Mouse (Mus musculus) B cell, adult 67 days (primary cell): ENCODE results near the gene Msto1. TPM values are rescaled to one million over a fixed set of nuclear protein-coding genes. Genes with fewer than 3 reads are reported as not detected.

Experiments used
- total RNA-seq, 2 experiments: library from RNA; stranded (reverse); gene quantifications; 4 replicates each; pipeline ENCODE4 v1.2.4; 2023

Msto1 gene
- total RNA-seq: 10 to 100 TPM; 14.3 to 17.2 TPM

DNA sequence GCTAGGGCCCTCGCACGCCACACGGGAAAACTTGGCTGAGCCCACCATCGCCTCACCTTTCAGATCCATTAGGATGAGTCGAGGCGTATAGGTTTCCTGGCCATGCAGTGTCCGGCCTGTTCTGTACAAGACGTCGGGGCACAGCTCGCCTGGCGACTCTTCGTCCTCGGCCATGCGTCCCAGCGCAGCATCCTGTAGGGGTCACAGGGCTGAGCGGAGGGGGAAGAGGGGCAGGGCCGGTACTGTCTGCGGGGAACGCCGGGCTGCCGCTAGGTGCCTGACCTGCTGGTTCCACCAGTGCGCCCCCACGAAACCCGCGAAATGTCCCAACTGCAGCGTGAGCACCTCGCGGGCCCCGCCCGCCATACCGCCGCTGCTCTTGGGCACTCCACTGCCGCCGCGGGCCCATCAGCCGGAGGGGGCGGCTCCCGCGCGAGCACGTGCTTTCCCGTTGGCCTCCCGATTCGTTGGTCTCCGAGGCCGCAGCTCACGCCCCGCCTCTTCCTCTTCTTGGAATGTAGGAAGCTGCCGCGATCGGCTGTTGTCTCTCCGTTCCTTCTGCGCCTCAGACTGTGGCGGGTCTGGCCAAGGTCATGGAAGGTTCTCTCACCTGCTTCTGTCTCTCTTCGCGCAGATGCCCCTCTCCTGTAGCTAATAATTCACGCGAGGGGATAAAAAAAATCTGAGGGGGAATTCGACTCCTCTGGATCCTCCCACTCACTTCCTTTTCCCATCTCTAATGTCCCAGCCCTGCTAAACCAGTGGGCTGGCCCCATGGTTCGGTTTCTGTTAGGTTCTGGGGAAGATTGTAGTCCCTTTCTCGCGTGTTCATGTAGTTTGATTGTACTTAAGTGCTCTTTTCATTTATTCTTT lies at the start of gene Msto1:
Msto1 (minus strand) TSS at position 489 of the 873 bp plus-strand sequence.

DNA sequence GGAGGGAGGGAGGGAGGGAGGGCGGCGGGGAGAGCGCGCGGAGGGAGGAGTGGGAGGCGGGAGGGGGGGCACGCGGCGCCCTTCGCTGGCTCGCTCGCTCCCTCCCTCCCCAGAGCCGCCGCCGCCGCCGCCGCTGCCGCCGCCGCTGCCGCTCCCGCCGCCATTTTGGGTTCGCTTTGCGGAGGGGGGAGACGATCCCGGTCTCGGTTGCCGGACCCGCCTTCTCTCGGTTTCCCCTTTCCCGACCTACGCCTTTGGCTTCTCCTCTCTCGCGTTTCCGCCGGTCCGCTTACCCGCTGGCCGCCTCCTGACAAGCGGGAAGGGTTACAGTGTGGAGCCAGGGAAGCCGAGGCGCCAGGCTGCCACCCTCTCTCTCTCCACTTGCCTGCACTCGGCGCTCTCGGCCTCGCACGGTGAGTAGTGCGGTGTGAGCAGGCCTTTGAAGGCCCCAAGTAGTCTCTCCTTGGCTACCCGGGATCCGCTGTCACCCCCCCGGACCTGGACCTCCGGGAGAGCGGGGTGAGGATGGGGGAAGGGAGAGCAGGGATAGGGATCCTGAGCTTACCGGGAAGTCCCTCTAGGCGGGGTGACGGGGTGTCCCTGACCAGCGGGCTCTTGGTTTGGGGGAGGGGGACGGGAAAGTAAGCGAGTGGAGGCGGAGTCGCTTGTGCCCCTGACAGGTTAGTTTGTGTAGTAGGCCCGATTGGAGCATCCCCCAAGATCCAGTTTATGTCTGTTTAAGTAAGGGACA lies 37.0 kb upstream of the Msto1 start, which contains the start of the genes Ash1l and Dap3:
Ash1l (plus strand) TSS at position 47 of the 751 bp plus-strand sequence.
Dap3 (minus strand) TSS at position 606 of the 751 bp plus-strand sequence.

Other genes starting within 250 kb of the Msto1 start
- 100 to 1,000 TPM; 130 to 137 TPM for gene Khdc4, start 228.2 kb downstream of the Msto1 start, total RNA-seq
- 10 to 100 TPM; 32.8 to 37.0 TPM for gene Rit1, start 197.2 kb downstream of the Msto1 start, total RNA-seq
- gene Syt11, start 138.8 kb downstream of the Msto1 start, total RNA-seq: 1 to 10 TPM; 3.5 to 3.6 TPM
- 10 to 100 TPM; 80.0 to 84.3 TPM for gene Gon4l, start 78.8 kb downstream of the Msto1 start, total RNA-seq
- 100 to 1,000 TPM; 108 to 111 TPM for gene Ash1l, start 36.6 kb upstream of the Msto1 start, total RNA-seq
- 100 to 1,000 TPM; 100 to 103 TPM for gene Dap3, start 37.2 kb upstream of the Msto1 start, total RNA-seq
- gene Rusc1, start 179.3 kb upstream of the Msto1 start, total RNA-seq: 10 to 100 TPM; 52.2 to 54.5 TPM
- gene Gm43738, start 187.1 kb upstream of the Msto1 start, total RNA-seq: not detected
- 10 to 100 TPM; 19.8 to 21.0 TPM for gene Fdps, start 188.0 kb upstream of the Msto1 start, total RNA-seq
- gene Pklr, start 222.1 kb upstream of the Msto1 start, total RNA-seq: not detected
- 1 to 10 TPM; 2.7 to 4.7 TPM for gene Hcn3, start 246.2 kb upstream of the Msto1 start, total RNA-seq